Mouse (Mus musculus) lung, postnatal 0 days (tissue): ENCODE results near the gene Rmnd5a. TPM values are rescaled to one million over a fixed set of nuclear protein-coding genes. Genes with fewer than 3 reads are reported as not detected.

Source experiments
- ATAC-seq: fragments of 200-750 bp; cut with Nextera tagmentation; 2 replicates; pipeline ENCODE4 v1.8.0; 2017; ENCODE audit warnings: moderate library complexity
- DNase-seq: peaks from one replicate; pipeline ENCODE4 v3.0.0-alpha.2; 2016; ENCODE audit warnings: low spot score
- H3K27ac ChIP-seq: fragments of 300-500 bp; sonication (generic); 2 replicates; pipeline ENCODE4 v1.5.1; 2014; ENCODE audit warnings: antibody characterized with exemption, mild to moderate bottlenecking, low read length, mixed read lengths
- H3K27me3 ChIP-seq: fragments of 300-500 bp; sonication (generic); replicated peaks from 2 replicates; pipeline ENCODE4 v1.6.1; 2014; ENCODE audit warnings: low read length, mixed read lengths; ENCODE audit not compliant: insufficient read depth
- H3K36me3 ChIP-seq: fragments of 300-500 bp; sonication (generic); 2 replicates; pipeline ENCODE4 v1.6.1; 2014; ENCODE audit warnings: low read length, mixed read lengths; ENCODE audit not compliant: insufficient read depth
- H3K4me1 ChIP-seq: fragments of 300-500 bp; sonication (generic); 2 replicates; pipeline ENCODE4 v1.6.1; 2014; ENCODE audit warnings: antibody characterized with exemption, low read depth, low read length, mixed read lengths; ENCODE audit not compliant: insufficient read depth
- H3K4me2 ChIP-seq: fragments of 300-500 bp; sonication (generic); replicated peaks from 2 replicates; pipeline ENCODE4 v1.6.1; 2014; ENCODE audit warnings: low read depth, mild to moderate bottlenecking, low read length, moderate library complexity, mixed read lengths
- H3K4me3 ChIP-seq: fragments of 300-500 bp; sonication (generic); 2 replicates; pipeline ENCODE4 v1.5.1; 2014; ENCODE audit warnings: low read depth, low read length
- H3K9ac ChIP-seq: fragments of 300-500 bp; sonication (generic); replicated peaks from 2 replicates; pipeline ENCODE4 v1.6.1; 2014; ENCODE audit warnings: low read depth, mild to moderate bottlenecking
- H3K9me3 ChIP-seq: fragments of 300-500 bp; sonication (generic); 2 replicates; pipeline ENCODE4 v1.6.1; 2016; ENCODE audit warnings: low read length, mixed read lengths
- CTCF ChIP-seq: IDR thresholded peaks from 2 replicates; pipeline ENCODE4 v1.5.1; 2016; ENCODE audit warnings: antibody characterized with exemption, mild to moderate bottlenecking
- EP300 ChIP-seq: IDR thresholded peaks from 2 replicates; pipeline ENCODE4 v1.6.1; 2016; ENCODE audit warnings: antibody characterized with exemption, mild to moderate bottlenecking, control low read depth
- WGBS: fragments of 180-500 bp; shearing (Covaris S2); extraction: QIAGEN DNeasy Blood & Tissue Kit; methylation state at CpG from one replicate; pipeline ENCODE4 v1.1.7; 2014; 5-methylcytosine and 5-hydroxymethylcytosine counted together
- polyA plus RNA-seq: library from polyadenylated mRNA; unstranded; fragments of >200 nt; fragmentation: Nextera tagmentation; extraction: Ambion mirVana; gene quantifications from 2 replicates; pipeline ENCODE4 v1.2.1, GENCODE M21; 2015

Rmnd5a gene
- polyA plus RNA-seq, 1 experiment from 2014 or later: 12.5 TPM

GRCm38 (mm10) chr6:71390496-71390895 is 49.9 kb downstream of the Rmnd5a start:
- H3K9me3 ChIP-seq: no peaks in the 10 kb centered on the region
- H3K27me3 ChIP-seq: no peaks in the 10 kb centered on the region
- no peak overlapping the region for H3K27ac ChIP-seq
- no peak overlapping the region for H3K9ac ChIP-seq
- 93% methylated on average over 2 of the region's 2 CpGs for WGBS
- no peak overlapping the region for H3K4me2 ChIP-seq
- ATAC-seq (no peak), DNase-seq (no peak)
- TF ChIP-seq EP300: no peak
- TF ChIP-seq CTCF: no peak
- no peak overlapping the region for H3K4me3 ChIP-seq
- H3K4me1 ChIP-seq: no peaks in the 10 kb centered on the region
- peaks cover 2% of the 10 kb centered on the region; the same call in 1 of the 2 replicates for H3K36me3 ChIP-seq

DNA sequence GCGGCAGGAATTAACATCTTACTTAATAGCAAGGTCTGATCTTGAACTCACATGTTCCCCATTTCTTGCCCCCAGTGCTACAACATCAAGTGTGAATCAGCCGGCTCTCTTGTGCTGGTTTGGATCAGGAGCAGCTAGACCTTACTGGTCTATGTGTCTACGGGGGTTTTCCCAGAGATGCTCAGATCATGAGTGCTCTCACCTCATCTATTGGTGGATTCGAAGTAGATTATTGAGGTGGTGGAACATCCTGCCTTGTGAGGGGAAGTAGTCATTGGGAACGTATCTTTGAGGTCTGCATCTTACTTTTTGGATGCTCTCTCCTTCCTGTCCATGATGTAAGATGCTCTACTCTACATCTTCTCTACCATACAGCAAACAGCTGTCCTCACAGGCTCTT is 58.8 kb downstream of the Rmnd5a start:
- no peak for TF ChIP-seq EP300
- no peak for TF ChIP-seq CTCF
- Histone ChIP-seq H3K4me3 (no peak overlapping the region), H3K9me3 (no peaks in the 10 kb centered on the region), H3K27me3 (no peaks in the 10 kb centered on the region), H3K36me3 (no peaks in the 10 kb centered on the region), H3K27ac (no peak overlapping the region), H3K9ac (no peak overlapping the region), H3K4me1 (no peaks in the 10 kb centered on the region), H3K4me2 (no peak overlapping the region)
- DNase-seq (no peak), ATAC-seq (no peak)
- WGBS: 90% methylated on average over 5 of the region's 5 CpGs

DNA sequence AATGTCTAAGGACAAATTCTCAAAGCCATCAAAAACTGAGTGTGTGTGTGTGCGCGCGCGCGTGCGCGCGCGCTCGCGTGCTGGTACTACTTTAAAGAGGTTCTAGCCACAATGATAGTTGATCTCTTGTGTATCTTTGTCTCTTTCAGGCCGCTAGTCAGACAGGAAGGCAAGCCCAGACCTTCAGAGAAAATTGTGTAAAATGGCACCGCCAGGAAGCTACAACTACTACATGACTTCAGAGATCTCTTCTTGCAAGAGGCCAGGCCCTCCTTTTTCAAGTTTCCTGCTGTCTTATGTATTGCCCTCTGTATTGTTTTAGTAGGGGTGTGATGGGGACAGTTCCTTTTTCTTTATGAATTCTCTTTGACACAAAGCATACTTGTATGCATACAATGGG is 63.7 kb downstream of the Rmnd5a start:
- no peaks in the 10 kb centered on the region for H3K9me3 ChIP-seq
- no peaks in the 10 kb centered on the region for H3K4me1 ChIP-seq
- H3K9ac ChIP-seq: no peak overlapping the region
- TF ChIP-seq CTCF (no peak), EP300 (no peak)
- ATAC-seq (no peak), DNase-seq (no peak)
- 94% methylated on average over 13 of the region's 13 CpGs for WGBS
- H3K4me3 ChIP-seq: no peak overlapping the region
- H3K27ac ChIP-seq: no peak overlapping the region
- H3K36me3 ChIP-seq: no peaks in the 10 kb centered on the region
- H3K4me2 ChIP-seq: no peak overlapping the region
- H3K27me3 ChIP-seq: no peaks in the 10 kb centered on the region

- H3K9me3 ChIP-seq: no peaks in the 10 kb centered on the region
- WGBS: 100% methylated on average over 1 of the region's 2 CpGs
- TF ChIP-seq CTCF: no peak
- TF ChIP-seq EP300: no peak
- H3K4me3 ChIP-seq: no peak overlapping the region
- no peak overlapping the region for H3K9ac ChIP-seq
- no peak overlapping the region for H3K27ac ChIP-seq
- ATAC-seq: no peak
- no peaks in the 10 kb centered on the region for H3K27me3 ChIP-seq
- no peaks in the 10 kb centered on the region for H3K4me1 ChIP-seq
- DNase-seq: no peak
- no peak overlapping the region for H3K4me2 ChIP-seq
- no peaks in the 10 kb centered on the region for H3K36me3 ChIP-seq
Measured at GRCm38 (mm10) chr6:71374921-71375320, 65.5 kb downstream of the Rmnd5a start.

- no peak for ATAC-seq
- H3K4me3 ChIP-seq: no peak overlapping the region
- TF ChIP-seq CTCF (no peak), EP300 (no peak)
- no peaks in the 10 kb centered on the region for H3K9me3 ChIP-seq
- H3K36me3 ChIP-seq: no peaks in the 10 kb centered on the region
- no peaks in the 10 kb centered on the region for H3K27me3 ChIP-seq
- no peak overlapping the region for H3K4me2 ChIP-seq
- 81% methylated on average over 19 of the region's 19 CpGs for WGBS
- no peak overlapping the region for H3K9ac ChIP-seq
- no peak for DNase-seq
- H3K4me1 ChIP-seq: no peaks in the 10 kb centered on the region
- no peak overlapping the region for H3K27ac ChIP-seq
Measured at GRCm38 (mm10) chr6:71374311-71374829, 66.1 kb downstream of the Rmnd5a start.

GRCm38 (mm10) chr6:71373249-71373775 is 67.1 kb downstream of the Rmnd5a start, which contains the start of gene Cd8a:
TSS of gene Cd8a (plus strand) at chr6:71373427.
- Histone ChIP-seq H3K36me3 (no peaks in the 10 kb centered on the region), H3K4me1 (no peaks in the 10 kb centered on the region), H3K4me2 (no peak within 1 kb of the TSS), H3K9ac (no peak within 1 kb of the TSS), H3K9me3 (no peaks in the 10 kb centered on the region), H3K4me3 (no peak within 1 kb of the TSS), H3K27ac (no peak within 1 kb of the TSS), H3K27me3 (no peaks in the 10 kb centered on the region)
- no peak for DNase-seq
- 70% methylated on average over 14 of the region's 14 CpGs for WGBS
- TF ChIP-seq EP300 (no peak), CTCF (no peak)
- ATAC-seq: no peak
